Mouse (Mus musculus) lung, postnatal 0 days (tissue): ENCODE data around the gene Tmem8. TPM values are rescaled to one million over a fixed set of nuclear protein-coding genes. Genes with fewer than 3 reads are reported as not detected.

Experiments
- ATAC-seq: fragments of 200-750 bp; cut with Nextera tagmentation; 2 replicates; pipeline ENCODE4 v1.8.0; 2017; ENCODE audit warnings: moderate library complexity
- DNase-seq: peaks from one replicate; pipeline ENCODE4 v3.0.0-alpha.2; 2016; ENCODE audit warnings: low spot score
- H3K27ac ChIP-seq: fragments of 300-500 bp; sonication (generic); 2 replicates; pipeline ENCODE4 v1.5.1; 2014; ENCODE audit warnings: antibody characterized with exemption, mild to moderate bottlenecking, low read length, mixed read lengths
- H3K27me3 ChIP-seq: fragments of 300-500 bp; sonication (generic); replicated peaks from 2 replicates; pipeline ENCODE4 v1.6.1; 2014; ENCODE audit warnings: low read length, mixed read lengths; ENCODE audit not compliant: insufficient read depth
- H3K36me3 ChIP-seq: fragments of 300-500 bp; sonication (generic); 2 replicates; pipeline ENCODE4 v1.6.1; 2014; ENCODE audit warnings: low read length, mixed read lengths; ENCODE audit not compliant: insufficient read depth
- H3K4me1 ChIP-seq: fragments of 300-500 bp; sonication (generic); 2 replicates; pipeline ENCODE4 v1.6.1; 2014; ENCODE audit warnings: antibody characterized with exemption, low read depth, low read length, mixed read lengths; ENCODE audit not compliant: insufficient read depth
- H3K4me2 ChIP-seq: fragments of 300-500 bp; sonication (generic); replicated peaks from 2 replicates; pipeline ENCODE4 v1.6.1; 2014; ENCODE audit warnings: low read depth, mild to moderate bottlenecking, low read length, moderate library complexity, mixed read lengths
- H3K4me3 ChIP-seq: fragments of 300-500 bp; sonication (generic); 2 replicates; pipeline ENCODE4 v1.5.1; 2014; ENCODE audit warnings: low read depth, low read length
- H3K9ac ChIP-seq: fragments of 300-500 bp; sonication (generic); replicated peaks from 2 replicates; pipeline ENCODE4 v1.6.1; 2014; ENCODE audit warnings: low read depth, mild to moderate bottlenecking
- H3K9me3 ChIP-seq: fragments of 300-500 bp; sonication (generic); 2 replicates; pipeline ENCODE4 v1.6.1; 2016; ENCODE audit warnings: low read length, mixed read lengths
- CTCF ChIP-seq: IDR thresholded peaks from 2 replicates; pipeline ENCODE4 v1.5.1; 2016; ENCODE audit warnings: antibody characterized with exemption, mild to moderate bottlenecking
- EP300 ChIP-seq: IDR thresholded peaks from 2 replicates; pipeline ENCODE4 v1.6.1; 2016; ENCODE audit warnings: antibody characterized with exemption, mild to moderate bottlenecking, control low read depth
- WGBS: fragments of 180-500 bp; shearing (Covaris S2); extraction: QIAGEN DNeasy Blood & Tissue Kit; methylation state at CpG from one replicate; pipeline ENCODE4 v1.1.7; 2014; 5-methylcytosine and 5-hydroxymethylcytosine counted together
- polyA plus RNA-seq: library from polyadenylated mRNA; unstranded; fragments of >200 nt; fragmentation: Nextera tagmentation; extraction: Ambion mirVana; gene quantifications from 2 replicates; pipeline ENCODE4 v1.2.1, GENCODE M21; 2015

Tmem8 gene
- polyA plus RNA-seq, 1 experiment from 2014 or later: 7.9 TPM

DNA sequence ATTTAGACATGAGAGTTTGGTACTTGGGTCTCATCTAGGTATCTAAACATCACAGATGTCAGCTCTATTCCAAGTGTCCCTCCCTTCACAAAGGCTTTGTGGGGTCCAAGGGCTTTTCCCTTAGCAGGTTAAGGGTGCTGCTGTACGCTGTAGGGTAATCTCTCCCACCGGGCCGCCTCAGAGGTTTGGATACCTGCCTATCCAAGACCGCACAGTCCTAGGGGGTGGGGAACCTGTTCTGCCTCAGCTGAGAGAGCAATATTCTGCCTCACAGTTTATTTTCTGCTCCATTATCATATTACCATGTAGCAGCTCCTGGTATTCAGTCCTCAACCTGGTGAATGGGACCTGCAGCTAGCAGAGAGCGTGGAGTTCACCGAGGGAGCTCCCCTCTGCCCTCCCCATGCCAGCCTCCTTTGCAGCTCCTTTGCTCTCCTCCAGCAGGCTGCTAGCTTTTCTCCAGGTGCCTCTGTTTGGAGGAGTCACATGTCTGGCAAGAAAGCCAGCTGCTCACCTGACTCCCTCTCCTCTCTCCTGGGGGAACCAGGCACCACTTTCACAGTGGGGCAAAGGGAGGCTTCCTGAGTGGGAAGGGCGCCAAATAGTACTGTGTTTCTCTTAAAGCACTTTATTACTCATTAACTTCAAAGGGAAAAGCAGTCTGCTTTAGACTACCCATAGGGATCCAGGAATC is 2.3 kb downstream of the Tmem8 start:
- 49% methylated on average over 7 of the region's 7 CpGs for WGBS
- H3K27me3 ChIP-seq: peaks cover 29% of the 10 kb centered on the region
- H3K27ac ChIP-seq: no peak overlapping the region
- DNase-seq: peak; percentile 75
- no peak overlapping the region for H3K4me3 ChIP-seq
- H3K9ac ChIP-seq: no peak overlapping the region
- peak; percentile 54 for ATAC-seq
- H3K4me2 ChIP-seq: no peak overlapping the region
- H3K36me3 ChIP-seq: no peaks in the 10 kb centered on the region
- H3K4me1 ChIP-seq: no peaks in the 10 kb centered on the region
- H3K9me3 ChIP-seq: no peaks in the 10 kb centered on the region
- no peak for TF ChIP-seq EP300
- TF ChIP-seq CTCF: no peak

DNA sequence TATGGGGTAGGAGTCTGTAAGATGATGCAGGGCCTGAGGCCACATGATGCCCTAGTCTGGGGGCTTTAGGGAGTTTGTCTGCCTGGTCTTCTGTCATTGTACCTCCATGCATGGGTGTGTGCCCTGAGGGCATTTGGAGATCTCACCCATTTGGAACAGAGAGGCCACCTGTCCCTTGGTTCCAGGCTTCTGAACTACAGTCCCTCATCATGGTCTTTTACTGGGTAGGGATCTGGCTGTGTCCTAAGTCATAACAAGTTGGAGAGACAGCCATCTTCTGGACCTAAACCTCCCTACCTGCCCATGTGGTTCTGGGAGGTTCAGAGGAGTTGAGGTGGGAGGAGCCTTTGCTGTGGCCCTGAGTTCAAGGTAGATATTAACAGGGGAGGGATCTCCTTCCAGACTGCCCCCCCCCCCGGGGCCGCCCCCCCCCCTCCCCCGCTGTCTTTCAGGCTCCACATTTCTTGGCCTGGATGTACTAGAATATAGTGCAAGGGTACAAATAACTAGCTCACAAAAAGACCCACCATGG is 2.9 kb downstream of the Tmem8 start:
- ATAC-seq (no peak), DNase-seq (no peak)
- WGBS: 51% methylated on average over 3 of the region's 3 CpGs
- no peak overlapping the region for H3K9ac ChIP-seq
- H3K4me1 ChIP-seq: no peaks in the 10 kb centered on the region
- TF ChIP-seq EP300: no peak
- H3K4me2 ChIP-seq: no peak overlapping the region
- no peaks in the 10 kb centered on the region for H3K9me3 ChIP-seq
- no peaks in the 10 kb centered on the region for H3K36me3 ChIP-seq
- H3K4me3 ChIP-seq: no peak overlapping the region
- peak overlapping the region; percentile 2; the same call in 1 of the 2 replicates for H3K27ac ChIP-seq
- H3K27me3 ChIP-seq: peaks cover 29% of the 10 kb centered on the region

DNA sequence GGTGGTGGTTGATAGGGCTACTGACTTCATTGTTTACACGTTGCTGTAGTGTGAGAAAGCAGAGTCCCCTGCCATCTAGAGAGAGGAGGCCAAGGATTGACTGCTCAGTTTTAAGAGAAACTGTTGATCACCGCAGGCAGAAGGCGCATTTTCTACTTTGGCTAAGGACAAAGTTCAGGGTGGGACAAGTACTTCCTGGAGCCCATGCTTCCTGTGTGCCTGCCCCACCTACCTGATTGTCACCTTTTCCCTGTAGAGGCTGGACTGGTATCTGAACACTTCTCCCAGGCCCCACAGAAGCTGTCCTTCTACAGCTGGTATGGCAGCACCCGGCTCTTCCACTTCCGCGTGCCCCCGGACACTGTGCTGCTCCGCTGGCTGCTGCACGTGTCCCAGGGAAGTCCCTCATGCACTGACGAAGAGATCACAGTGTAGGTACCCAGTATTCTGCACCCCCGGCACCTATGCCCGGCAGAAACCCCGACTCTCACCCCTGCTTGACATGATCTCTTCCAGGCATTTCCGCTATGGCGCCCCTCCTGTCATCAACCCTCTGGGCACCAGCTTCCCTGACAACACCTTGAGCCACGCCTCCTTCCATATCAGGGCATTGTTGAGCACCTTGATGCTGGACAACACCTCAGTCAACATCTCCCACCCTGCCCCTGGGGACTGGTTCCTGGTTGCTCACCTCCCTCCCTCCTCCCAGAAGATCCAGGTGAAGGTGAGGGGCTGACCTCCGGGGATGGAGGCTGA is 3.6 kb downstream of the Tmem8 start:
- Histone ChIP-seq H3K4me1 (no peaks in the 10 kb centered on the region), H3K27me3 (peaks cover 24% of the 10 kb centered on the region), H3K27ac (no peak overlapping the region), H3K36me3 (no peaks in the 10 kb centered on the region), H3K4me2 (no peak overlapping the region), H3K4me3 (no peak overlapping the region), H3K9ac (no peak overlapping the region), H3K9me3 (no peaks in the 10 kb centered on the region)
- peak; percentile 31 for DNase-seq
- no peak for TF ChIP-seq CTCF
- no peak for TF ChIP-seq EP300
- ATAC-seq: no peak
- WGBS: 74% methylated on average over 17 of the region's 17 CpGs

DNA sequence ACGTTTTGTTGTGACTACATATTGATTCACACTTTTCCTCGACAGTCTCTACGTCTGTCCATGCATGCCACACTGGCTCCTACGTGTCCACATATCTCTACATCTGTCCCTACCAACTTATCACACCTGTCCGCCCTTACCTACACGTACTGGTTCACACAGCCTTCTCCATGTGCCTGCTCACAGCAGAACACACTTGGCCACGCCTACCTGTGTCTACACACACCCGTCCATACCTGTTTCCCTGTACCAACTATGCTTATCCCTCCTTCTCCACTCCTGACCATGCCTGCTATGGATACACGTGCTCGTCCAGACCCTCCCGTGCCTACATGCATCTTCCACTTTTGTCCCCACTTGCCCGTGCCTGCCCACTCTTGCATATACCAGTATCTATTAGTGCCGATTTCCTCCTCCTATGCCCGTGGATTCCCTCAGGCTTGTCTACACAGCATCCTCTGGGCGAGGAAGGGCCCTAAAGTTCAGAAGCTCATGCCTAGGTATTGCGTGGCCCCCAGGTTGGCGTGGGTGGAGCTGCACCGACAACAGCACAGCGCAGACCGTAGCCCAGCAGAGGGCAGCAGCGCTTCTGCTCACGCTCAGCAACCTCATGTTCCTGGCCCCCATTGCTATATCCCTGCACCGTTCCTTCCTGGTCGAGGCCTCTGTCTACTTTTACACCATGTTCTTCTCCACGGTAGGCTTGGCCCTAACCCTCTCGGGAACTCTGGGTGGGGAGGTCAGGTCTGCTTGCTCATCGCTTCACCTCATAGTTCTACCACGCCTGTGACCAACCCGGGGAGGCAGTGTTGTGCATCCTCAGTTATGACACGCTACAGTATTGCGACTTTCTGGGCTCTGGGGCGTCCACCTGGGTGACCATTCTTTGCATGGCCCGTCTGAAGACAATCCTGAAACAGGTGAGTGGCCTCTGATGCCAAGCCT is 6.9 kb downstream of the Tmem8 start:
- peak; percentile 84 for DNase-seq
- 38% methylated on average over 32 of the region's 33 CpGs for WGBS
- Histone ChIP-seq H3K27me3 (0 out of 2 replicates have a peak, but pooled peaks cover 6% of the 10 kb centered on the region), H3K27ac (no peak overlapping the region), H3K36me3 (no peaks in the 10 kb centered on the region), H3K4me1 (peaks cover 7% of the 10 kb centered on the region), H3K4me2 (no peak overlapping the region), H3K9me3 (no peaks in the 10 kb centered on the region), H3K9ac (no peak overlapping the region), H3K4me3 (no peak overlapping the region)
- TF ChIP-seq EP300 (no peak), CTCF (peak; percentile 91)
- peak; percentile 58 for ATAC-seq

DNA sequence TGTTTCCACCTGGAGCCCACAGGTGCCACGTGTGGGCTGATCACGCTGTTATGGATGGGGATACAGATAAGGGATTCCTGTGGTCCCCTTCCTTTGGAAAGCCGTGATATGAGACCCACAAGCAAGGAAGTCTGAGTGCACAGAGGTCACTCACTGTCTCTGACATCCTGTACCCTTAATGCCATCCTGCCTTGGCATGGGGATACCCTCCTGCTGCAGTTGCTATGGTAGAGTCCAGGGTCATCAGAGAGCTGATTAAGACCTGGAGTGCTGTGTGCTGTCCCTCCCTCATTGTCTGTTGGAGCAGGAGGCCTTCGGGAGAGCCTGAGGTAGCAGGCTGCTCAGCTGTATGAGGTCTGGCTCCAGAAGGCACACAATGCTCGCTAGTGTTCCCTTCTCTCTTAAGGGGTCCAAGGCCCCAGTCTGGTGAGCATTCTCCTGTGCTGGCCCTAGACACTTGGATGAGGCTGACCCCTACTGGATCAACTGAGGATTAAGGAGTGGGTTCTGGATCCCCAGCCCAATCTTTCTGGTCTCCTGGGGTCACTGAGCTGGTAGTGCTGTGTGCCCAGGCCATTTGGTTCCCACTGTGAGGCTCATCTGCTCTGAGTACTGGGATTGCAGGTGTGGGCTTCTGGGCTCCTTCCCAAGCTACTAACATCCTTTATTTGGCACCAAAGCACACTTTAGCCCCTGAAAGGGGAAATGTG is 9.5 kb downstream of the Tmem8 start:
- H3K4me2 ChIP-seq: no peak overlapping the region
- H3K9ac ChIP-seq: no peak overlapping the region
- H3K9me3 ChIP-seq: no peaks in the 10 kb centered on the region
- no peak overlapping the region for H3K27ac ChIP-seq
- H3K27me3 ChIP-seq: no peaks in the 10 kb centered on the region
- no peak overlapping the region for H3K4me3 ChIP-seq
- peaks cover 3% of the 10 kb centered on the region; the same call in 1 of the 2 replicates for H3K36me3 ChIP-seq
- no peak for ATAC-seq
- WGBS: 49% methylated on average over 5 of the region's 5 CpGs
- H3K4me1 ChIP-seq: peaks cover 7% of the 10 kb centered on the region
- no peak for DNase-seq
- no peak for TF ChIP-seq CTCF
- no peak for TF ChIP-seq EP300
